ENCODE assay signal across 13 mouse cellular contexts in genomic region chr14:7896126-7896525, GRCm38 (mm10).
DNase-seq lines count a peak whose midpoint lies in the region; ATAC-seq and TF ChIP-seq lines count a peak whose summit lies in the region.
"Had no signal": no experiment of that assay in that cellular context is flagged by ENCODE, and none has a peak within 500 bp of the region (broad histone marks: within the 10 kb centered on the region; RNA-seq: fewer than 3 reads in every experiment).

No protein-coding gene starts in this region.

- peaks cover 70% of the 10 kb centered on the region for H3K36me3 ChIP-seq in neural tube, embryonic 13.5 days
- peaks cover 26% of the 10 kb centered on the region for H3K36me3 ChIP-seq in kidney, postnatal 0 days (ENCODE audit: insufficient read depth, low read length)
- H3K36me3 ChIP-seq in lung, embryonic 14.5 days (ENCODE audit: insufficient read depth) = peaks cover 61% of the 10 kb centered on the region
- peaks cover 23% of the 10 kb centered on the region; the same call in 1 of the 2 replicates for H3K36me3 ChIP-seq in liver, postnatal 0 days (replicated peaks; ENCODE audit: insufficient read depth, low read length)

- H3K27ac ChIP-seq in neural tube, embryonic 13.5 days (replicated peaks) = 0 out of 2 replicates have a peak overlapping the region, but pooled peaks have one; percentile 23
- peak overlapping the region; percentile 50; the same call in 1 of the 2 replicates for H3K27ac ChIP-seq in kidney, postnatal 0 days
- H3K27ac ChIP-seq in lung, embryonic 14.5 days (ENCODE audit: low read depth) = peak overlapping the region; percentile 63
- H3K27ac ChIP-seq in liver, postnatal 0 days (ENCODE audit: low read depth) = no peak overlapping the region
- H3K27ac ChIP-seq: midbrain, embryonic 13.5 days had no signal

- H3K9me3 ChIP-seq in neural tube, embryonic 13.5 days = no peaks in the 10 kb centered on the region
- H3K9me3 ChIP-seq in kidney, postnatal 0 days (replicated peaks; ENCODE audit: low read length) = no peaks in the 10 kb centered on the region
- H3K9me3 ChIP-seq in lung, embryonic 14.5 days (ENCODE audit: low read depth, low read length) = no peaks in the 10 kb centered on the region
- H3K9me3 ChIP-seq in liver, postnatal 0 days (ENCODE audit: low read length) = no peaks in the 10 kb centered on the region
- H3K9me3 ChIP-seq: midbrain, embryonic 13.5 days had no signal

- no peak for TF ChIP-seq EP300 in liver, postnatal 0 days (IDR thresholded peaks at IDR 0.05; ENCODE audit: low read depth)

- WGBS in neural tube, embryonic 13.5 days = 89% methylated on average over 9 of the region's 9 CpGs
- 76% methylated on average over 9 of the region's 9 CpGs for WGBS in kidney, postnatal 0 days
- WGBS in lung, embryonic 14.5 days = 65% methylated on average over 9 of the region's 9 CpGs
- 81% methylated on average over 9 of the region's 9 CpGs for WGBS in liver, postnatal 0 days (ENCODE audit: insufficient replicate concordance)

- DNase-seq in neural tube, embryonic 10.5 days (ENCODE audit: extremely low spot score, low spot score) = no peak
- peak; percentile 43 for DNase-seq in kidney, postnatal 0 days (ENCODE audit: low spot score)
- peak; percentile 73 for DNase-seq in lung, embryonic 14.5 days
- peak; percentile 29 for DNase-seq in urinary bladder, postnatal 25 days (ENCODE audit: low spot score)
- no peak for DNase-seq in liver, postnatal 0 days
- no peak for DNase-seq in heart, adult 18-20 months
- DNase-seq in yolk sac, embryonic 10.5 days (ENCODE audit: low spot score) = no peak
- DNase-seq: adrenal gland, postnatal 36 days; cerebellum, adult 8-10 months; thymus, postnatal 14 days had no signal

- no peak overlapping the region for H3K9ac ChIP-seq in neural tube, embryonic 13.5 days
- H3K9ac ChIP-seq in kidney, postnatal 0 days (ENCODE audit: low read depth, low read length) = no peak overlapping the region
- no peak overlapping the region for H3K9ac ChIP-seq in lung, embryonic 14.5 days
- H3K9ac ChIP-seq in liver, postnatal 0 days (replicated peaks) = no peak overlapping the region
- H3K9ac ChIP-seq: midbrain, embryonic 13.5 days had no signal

- H3K27me3 ChIP-seq in neural tube, embryonic 13.5 days = no peaks in the 10 kb centered on the region
- H3K27me3 ChIP-seq in kidney, postnatal 0 days (ENCODE audit: insufficient read depth, low read length) = no peaks in the 10 kb centered on the region
- H3K27me3 ChIP-seq in lung, embryonic 14.5 days (ENCODE audit: insufficient read depth, low read length) = no peaks in the 10 kb centered on the region
- no peaks in the 10 kb centered on the region for H3K27me3 ChIP-seq in liver, postnatal 0 days (ENCODE audit: insufficient read depth, low read length)
- H3K27me3 ChIP-seq: midbrain, embryonic 13.5 days; Patski had no signal

- no peak overlapping the region for H3K4me2 ChIP-seq in neural tube, embryonic 13.5 days
- H3K4me2 ChIP-seq in kidney, postnatal 0 days (ENCODE audit: low read length) = no peak overlapping the region
- H3K4me2 ChIP-seq in lung, embryonic 14.5 days = peak overlapping the region; percentile 10; the same call in 1 of the 2 replicates
- no peak overlapping the region for H3K4me2 ChIP-seq in liver, postnatal 0 days (ENCODE audit: low read depth, low read length)
- H3K4me2 ChIP-seq: midbrain, embryonic 13.5 days had no signal

- no peak for TF ChIP-seq CTCF in kidney, postnatal 0 days (IDR thresholded peaks at IDR 0.05; ENCODE audit: low read depth)
- TF ChIP-seq CTCF in lung, embryonic 14.5 days (IDR thresholded peaks at IDR 0.05; ENCODE audit: low read depth) = no peak
- no peak for TF ChIP-seq CTCF in liver, postnatal 0 days (IDR thresholded peaks at IDR 0.05; ENCODE audit: low read depth)

- ATAC-seq in neural tube, embryonic 13.5 days (ENCODE audit: low read depth) = no peak
- ATAC-seq in kidney, postnatal 0 days (replicated peaks; ENCODE audit: low FRiP score, low read depth) = peak; percentile 64; the same call in 1 of the 2 replicates
- ATAC-seq in lung, embryonic 14.5 days (ENCODE audit: insufficient read depth) = peak; percentile 51
- no peak for ATAC-seq in liver, postnatal 0 days
- ATAC-seq: midbrain, embryonic 13.5 days; Patski had no signal

- peaks cover 28% of the 10 kb centered on the region for H3K4me1 ChIP-seq in neural tube, embryonic 13.5 days (replicated peaks)
- H3K4me1 ChIP-seq in kidney, postnatal 0 days (replicated peaks; ENCODE audit: insufficient read depth, low read length) = peaks cover 21% of the 10 kb centered on the region
- H3K4me1 ChIP-seq in lung, embryonic 14.5 days (ENCODE audit: insufficient read depth) = peaks cover 10% of the 10 kb centered on the region; the same call in 1 of the 2 replicates
- peaks cover 4% of the 10 kb centered on the region; the same call in 1 of the 2 replicates for H3K4me1 ChIP-seq in liver, postnatal 0 days (ENCODE audit: insufficient read depth)
- H3K4me1 ChIP-seq: midbrain, embryonic 13.5 days had no signal

- no peak overlapping the region for H3K4me3 ChIP-seq in neural tube, embryonic 13.5 days
- H3K4me3 ChIP-seq in kidney, postnatal 0 days (replicated peaks; ENCODE audit: low read depth, low read length) = no peak overlapping the region
- no peak overlapping the region for H3K4me3 ChIP-seq in lung, embryonic 14.5 days (ENCODE audit: low read depth, low read length)
- H3K4me3 ChIP-seq in liver, postnatal 0 days (ENCODE audit: low read depth, low read length) = no peak overlapping the region
- H3K4me3 ChIP-seq: midbrain, embryonic 13.5 days had no signal

Comparison
In these comparisons a context has a peak if more than half of its experiments do, and no peak if none do; other contexts are left out.
1. ATAC-seq: peak in kidney, postnatal 0 days (single experiment) and lung, embryonic 14.5 days (single experiment); none in neural tube, embryonic 13.5 days (single experiment) and liver, postnatal 0 days (single experiment).
2. DNase-seq: peak in kidney, postnatal 0 days (single experiment), lung, embryonic 14.5 days (single experiment) and urinary bladder, postnatal 25 days (single experiment); none in neural tube, embryonic 10.5 days (single experiment), liver, postnatal 0 days (single experiment), heart, adult 18-20 months (0 of 2) and yolk sac, embryonic 10.5 days (single experiment).